Mouse (Mus musculus): ENCODE results near the gene Pnkd.

GRCm38 (mm10) chr1:74341898-74342297 is 57.2 kb downstream of the Pnkd start:
- TF ChIP-seq GATA1 (IDR thresholded peaks at IDR 0.05; ENCODE audit: low read length) (no peak), TAL1 (IDR thresholded peaks at IDR 0.05; ENCODE audit: low read length) (no peak)
